Mouse (Mus musculus) embryonic fibroblast, embryonic 13.5 days (primary cell): ENCODE measurements at regions not wholly inside any gene's neighbourhood (a gene's known extent, or its start where the extent isn't known, plus 50 kb on each side); places are given as distances from the start of the nearest gene placed in this dataset.

Experiments
- H3K27ac ChIP-seq: 2 replicates; pipeline ENCODE4 v1.5.1; 2012; ENCODE audit warnings: low read length, control low read depth, inconsistent platforms; ENCODE audit not compliant: insufficient read depth
- H3K4me1 ChIP-seq: 2 replicates; pipeline ENCODE4 v1.6.1; 2011; ENCODE audit warnings: low read length; ENCODE audit not compliant: control insufficient read depth, insufficient read depth
- H3K4me3 ChIP-seq: 2 replicates; pipeline ENCODE4 v1.5.1; 2011; ENCODE audit warnings: mild to moderate bottlenecking, control low read depth, low read length; ENCODE audit not compliant: insufficient read depth
- CTCF ChIP-seq: IDR thresholded peaks from 2 replicates; pipeline ENCODE4 v1.5.1; 2011; ENCODE audit warnings: mild to moderate bottlenecking, control low read depth, low read length, moderate library complexity, borderline replicate concordance; ENCODE audit not compliant: insufficient read depth
- POLR2A ChIP-seq: IDR thresholded peaks from 2 replicates; pipeline ENCODE4 v1.6.1; 2011; ENCODE audit warnings: low read depth, mild to moderate bottlenecking, control low read depth, low read length, moderate library complexity

GRCm38 (mm10) chr14:48815231-48815728 is 141.7 kb upstream of the Otx2 start:
- no peaks in the 10 kb centered on the region for H3K4me1 ChIP-seq
- H3K27ac ChIP-seq, result no peak overlapping the region
- no peak overlapping the region for H3K4me3 ChIP-seq
- TF ChIP-seq CTCF (no peak), POLR2A (no peak)

DNA sequence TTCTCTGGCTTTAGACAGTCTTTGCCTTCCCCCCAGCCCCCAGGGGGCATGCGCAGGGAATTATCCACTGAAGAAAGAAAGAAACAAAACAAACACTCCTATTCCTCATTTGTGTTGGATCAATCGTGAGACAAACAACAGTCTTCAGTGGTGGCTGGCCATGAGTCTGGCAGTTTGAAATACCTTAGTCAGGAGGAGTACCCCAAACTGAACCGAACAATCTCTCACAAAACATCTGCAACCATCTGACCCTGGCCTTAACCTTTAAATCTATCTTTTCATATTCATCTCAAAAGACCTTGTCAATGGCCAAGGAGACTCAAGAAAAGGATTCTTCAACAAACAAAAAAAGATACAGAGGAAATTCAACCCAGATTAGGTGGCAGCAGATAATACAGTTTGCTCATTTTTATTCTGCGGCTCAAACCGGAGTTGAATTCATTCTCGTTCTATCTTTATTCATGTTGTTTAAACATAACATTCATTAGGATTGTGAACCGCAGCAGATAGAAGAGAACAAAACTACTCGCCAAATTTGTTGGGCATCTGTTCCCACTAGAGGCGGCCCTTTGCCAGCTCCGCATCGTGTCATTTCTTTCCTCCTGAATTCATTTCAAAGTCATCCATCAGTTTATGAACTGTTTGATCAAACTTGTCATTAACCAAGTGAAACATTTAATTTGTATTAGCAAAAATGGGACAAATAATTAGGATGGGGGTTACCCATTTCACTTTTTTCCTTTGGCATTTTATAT is 139.3 kb upstream of the Otx2 start:
- TF ChIP-seq CTCF, result no peak
- no peak for TF ChIP-seq POLR2A
- H3K4me3 ChIP-seq, result no peak overlapping the region

DNA sequence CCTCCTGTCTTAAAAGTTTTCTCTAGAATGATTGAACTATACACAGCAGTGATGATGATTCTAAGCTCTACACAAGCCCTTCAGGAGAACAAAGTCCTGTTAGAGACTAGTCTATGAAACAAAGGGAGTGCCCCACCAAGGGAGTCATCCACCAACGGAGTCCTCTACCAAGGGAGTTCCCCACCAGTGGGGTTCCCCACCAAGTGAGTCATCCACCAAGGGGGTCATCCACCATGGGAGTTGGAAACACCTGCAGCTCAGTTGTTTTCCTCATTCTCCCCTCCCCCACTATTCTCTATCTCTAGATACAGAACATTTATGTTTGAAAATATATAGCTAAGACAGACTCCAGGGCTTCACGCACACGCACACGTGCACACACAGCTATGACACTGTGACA is 130.5 kb upstream of the Otx2 start:
- Histone ChIP-seq H3K4me3 (no peak overlapping the region), H3K27ac (no peak overlapping the region), H3K4me1 (no peaks in the 10 kb centered on the region)
- TF ChIP-seq CTCF (no peak), POLR2A (no peak)

More for the DNA sequence above, 139.3 kb upstream of the Otx2 start:
- H3K27ac ChIP-seq, result no peak overlapping the region
- H3K4me1 ChIP-seq, result no peaks in the 10 kb centered on the region

DNA sequence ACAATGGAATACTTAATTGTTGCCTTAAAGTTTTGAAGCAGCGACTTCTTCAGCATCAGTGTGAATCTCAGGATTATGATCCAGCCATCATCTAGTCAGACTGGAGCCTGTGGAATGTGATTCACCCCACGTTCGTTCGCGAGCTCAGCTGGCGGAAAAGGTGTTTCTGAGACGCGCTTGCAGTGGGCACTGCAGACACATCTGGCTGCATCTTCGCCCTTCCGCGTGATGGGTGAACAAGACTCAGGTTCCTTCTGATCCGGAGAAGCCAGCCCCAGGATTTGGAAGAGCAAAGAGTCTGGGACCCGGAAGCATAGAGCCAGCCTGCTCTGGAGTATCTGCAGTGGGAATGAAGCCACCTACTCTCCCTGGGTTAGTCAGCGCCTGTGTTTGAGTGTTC is 127.7 kb upstream of the Otx2 start:
- Histone ChIP-seq H3K27ac (no peak overlapping the region), H3K4me1 (no peaks in the 10 kb centered on the region), H3K4me3 (no peak overlapping the region)
- TF ChIP-seq POLR2A (no peak), CTCF (no peak)

DNA sequence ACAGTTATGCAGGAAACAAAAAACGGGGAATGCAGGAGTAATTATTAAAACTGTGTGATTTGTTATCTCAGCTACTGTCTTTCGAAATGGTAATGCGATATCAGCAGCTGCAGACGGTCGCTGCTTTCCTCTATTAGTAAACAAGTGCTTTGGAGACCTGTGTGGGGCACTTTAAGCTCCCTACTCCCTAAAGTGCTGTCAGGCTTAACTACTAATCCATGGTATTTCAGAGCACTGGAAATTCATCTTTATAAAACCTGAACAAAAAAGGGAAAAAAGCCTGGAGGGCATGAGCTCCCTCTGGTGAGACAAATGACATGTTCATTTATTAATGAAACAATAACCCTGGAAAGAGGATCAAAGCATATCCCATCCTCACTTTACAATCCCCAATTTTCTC is 127.2 kb upstream of the Otx2 start:
- TF ChIP-seq POLR2A (no peak), CTCF (no peak)
- Histone ChIP-seq H3K4me1 (no peaks in the 10 kb centered on the region), H3K27ac (no peak overlapping the region), H3K4me3 (no peak overlapping the region)

- no peak overlapping the region for H3K4me3 ChIP-seq
Observed at GRCm38 (mm10) chr14:48800100-48800449, 126.5 kb upstream of the Otx2 start.

DNA sequence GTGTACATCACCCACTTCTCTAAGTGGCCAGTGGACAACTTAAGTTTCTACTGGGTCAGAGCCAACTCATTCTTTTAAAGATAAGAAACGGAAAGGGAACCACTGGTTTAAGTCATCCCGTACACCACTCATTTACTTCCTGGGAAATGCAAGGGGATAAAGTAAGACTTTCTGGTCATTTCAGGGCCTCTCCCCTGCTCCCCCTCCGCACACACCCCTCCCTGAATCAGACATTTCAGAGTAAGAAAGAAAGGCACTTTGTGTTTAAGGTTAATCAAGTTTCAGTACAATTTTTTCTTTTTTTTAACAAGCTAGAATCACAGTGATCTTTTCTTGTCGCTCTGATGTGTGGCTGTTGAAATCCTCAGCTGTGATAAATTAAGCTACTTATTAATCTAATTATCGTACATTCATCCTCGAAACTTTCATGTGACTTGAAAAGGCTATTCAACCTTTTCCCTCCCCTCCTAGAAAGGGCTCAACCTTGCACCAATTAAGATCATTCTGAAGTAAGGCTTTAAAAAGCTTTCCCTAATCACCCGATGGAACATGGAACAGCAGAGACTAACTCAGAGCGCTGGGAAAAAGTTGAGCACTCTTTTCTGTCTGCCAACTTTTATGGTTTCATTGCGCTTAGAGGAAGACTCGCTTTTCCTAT is 126.0 kb upstream of the Otx2 start:
- no peak overlapping the region for H3K27ac ChIP-seq
- TF ChIP-seq POLR2A, result no peak
- no peak for TF ChIP-seq CTCF
- no peak overlapping the region for H3K4me3 ChIP-seq
- no peaks in the 10 kb centered on the region for H3K4me1 ChIP-seq

More at GRCm38 (mm10) chr14:48800100-48800449, 126.5 kb upstream of the Otx2 start:
- Histone ChIP-seq H3K4me1 (no peaks in the 10 kb centered on the region), H3K27ac (no peak overlapping the region)
- TF ChIP-seq POLR2A (no peak), CTCF (no peak)

DNA sequence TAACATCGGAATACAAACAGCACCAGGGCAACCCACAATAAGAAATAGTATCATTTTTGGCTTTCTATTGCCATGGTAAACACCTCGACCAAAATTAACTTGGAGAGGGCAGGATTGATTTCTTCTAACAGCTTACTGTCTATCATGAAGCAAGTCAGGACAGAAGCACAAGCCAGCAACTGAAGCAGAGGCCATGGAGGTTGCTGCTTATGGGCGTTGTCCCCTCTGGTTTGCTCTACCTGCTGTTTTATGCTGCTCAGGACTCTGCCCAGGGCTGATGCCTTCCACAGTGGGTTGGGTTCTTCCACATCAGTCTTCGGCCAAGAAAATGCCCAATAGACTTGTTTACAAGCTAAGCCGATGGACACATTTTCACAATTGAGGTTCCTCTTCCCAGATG is 117.9 kb upstream of the Otx2 start:
- TF ChIP-seq POLR2A (no peak), CTCF (no peak)
- no peaks in the 10 kb centered on the region for H3K4me1 ChIP-seq
- no peak overlapping the region for H3K4me3 ChIP-seq
- no peak overlapping the region for H3K27ac ChIP-seq

DNA sequence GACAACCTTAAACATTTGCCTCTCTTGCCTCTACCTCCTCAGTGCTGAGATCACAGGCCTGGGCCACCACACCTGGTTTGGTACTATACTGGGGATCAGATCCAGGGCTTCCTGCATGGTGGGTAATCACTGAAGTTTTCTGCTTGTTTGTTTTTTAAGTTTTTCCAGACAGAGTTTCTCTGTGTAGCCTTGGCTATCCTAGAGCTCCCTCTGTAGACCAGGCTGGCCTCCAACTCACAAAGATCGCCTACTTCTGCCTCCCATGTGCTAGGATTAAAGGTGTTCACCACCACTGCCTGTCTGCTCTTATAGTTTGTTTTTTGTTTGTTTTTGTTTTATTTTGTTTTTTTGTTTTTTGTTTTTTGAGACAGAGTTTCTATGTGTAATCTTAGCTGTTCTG is 105.7 kb upstream of the Otx2 start:
- no peak overlapping the region for H3K4me3 ChIP-seq
- H3K4me1 ChIP-seq, result no peaks in the 10 kb centered on the region
- H3K27ac ChIP-seq, result no peak overlapping the region
- TF ChIP-seq CTCF, result no peak
- no peak for TF ChIP-seq POLR2A

DNA sequence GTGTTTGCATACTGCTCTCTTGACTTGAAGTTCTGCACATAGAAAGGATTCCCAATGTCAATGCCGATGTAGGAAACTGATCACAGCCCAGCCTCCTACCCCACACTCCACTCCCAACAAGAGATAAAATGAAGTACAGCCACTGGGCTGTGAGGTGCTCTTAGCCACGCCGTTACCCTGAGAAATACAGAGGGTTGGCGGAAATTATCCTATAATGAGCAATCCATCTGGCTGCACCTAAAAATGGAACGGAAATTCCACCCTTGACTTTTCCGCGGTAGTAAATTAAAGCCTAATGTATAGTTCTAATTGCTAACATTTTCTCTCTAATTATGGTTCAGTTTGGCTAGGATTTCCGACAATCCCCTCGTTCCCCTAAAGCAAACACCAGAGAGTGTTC is 97.2 kb upstream of the Otx2 start:
- Histone ChIP-seq H3K4me1 (no peaks in the 10 kb centered on the region), H3K4me3 (no peak overlapping the region)
- TF ChIP-seq CTCF (no peak), POLR2A (no peak)

More for the DNA sequence above, 97.2 kb upstream of the Otx2 start:
- H3K27ac ChIP-seq, result no peak overlapping the region
